Mouse (Mus musculus) thymus, postnatal 25 days (tissue): ENCODE measurements around the gene Plxna2.

Experiments used
- DNase-seq: peaks from one replicate; pipeline ENCODE4 v3.0.0; 2022

Gene Plxna2

DNA sequence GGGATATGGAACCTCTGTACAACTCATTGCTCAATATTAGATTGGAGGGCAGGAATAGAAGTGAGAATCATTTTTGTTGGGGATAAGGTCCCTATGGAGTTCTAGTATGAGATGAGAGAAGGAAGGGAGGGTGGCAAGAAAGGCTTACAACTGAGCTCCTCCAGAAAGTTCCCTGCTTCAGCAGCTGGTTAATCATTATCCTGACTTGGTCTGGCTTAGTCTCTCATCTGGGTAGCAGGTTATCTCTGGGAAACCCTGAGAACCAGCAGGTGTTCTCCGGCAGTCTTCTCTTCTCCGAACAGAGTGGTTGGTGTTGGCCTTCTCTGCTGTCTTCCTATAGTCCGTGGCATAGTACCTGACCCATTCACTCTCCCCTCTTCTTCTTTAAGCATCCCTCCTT, 5.6 kb downstream of the Plxna2 start:
- no peak for DNase-seq

DNA sequence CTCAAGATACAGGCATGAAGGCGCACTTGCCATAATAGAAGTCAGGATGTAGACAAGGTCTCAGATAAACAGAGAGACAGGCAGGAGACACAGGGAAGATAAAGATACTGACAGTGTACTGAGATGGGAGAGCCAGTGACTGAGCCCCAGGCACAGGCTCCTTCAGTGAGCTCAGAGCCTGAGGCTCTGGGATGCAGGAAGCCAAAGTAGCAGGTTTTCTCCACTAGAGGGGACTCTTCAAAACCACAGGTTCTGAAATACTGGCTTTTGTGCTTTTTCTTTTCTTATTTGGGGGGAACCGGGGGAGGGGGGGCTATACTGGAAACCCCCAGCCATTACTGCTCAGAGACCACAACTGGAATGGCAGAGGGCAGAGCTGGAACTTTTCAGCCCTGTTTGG, 6.4 kb downstream of the Plxna2 start:
- DNase-seq: no peak

DNA sequence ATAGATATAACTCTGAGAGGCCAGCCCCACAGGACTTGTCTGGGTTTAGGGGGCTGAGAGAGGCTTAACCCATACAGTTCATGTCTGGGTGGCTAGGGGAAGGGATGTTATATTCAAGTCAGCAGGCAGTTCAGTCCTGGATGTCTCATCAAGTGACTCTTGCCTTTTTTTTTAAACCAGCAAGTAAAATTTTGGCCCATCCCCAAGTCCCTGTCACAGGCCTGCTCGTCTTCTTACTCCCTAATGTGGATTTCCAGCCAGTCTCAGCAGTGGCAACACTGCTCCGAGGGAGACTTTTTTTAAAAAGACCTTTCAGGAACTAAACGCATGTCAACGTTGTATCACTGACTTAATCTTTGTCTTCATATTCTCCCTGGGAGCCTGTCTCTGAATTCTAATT, 7.0 kb downstream of the Plxna2 start:
- no peak for DNase-seq

DNA sequence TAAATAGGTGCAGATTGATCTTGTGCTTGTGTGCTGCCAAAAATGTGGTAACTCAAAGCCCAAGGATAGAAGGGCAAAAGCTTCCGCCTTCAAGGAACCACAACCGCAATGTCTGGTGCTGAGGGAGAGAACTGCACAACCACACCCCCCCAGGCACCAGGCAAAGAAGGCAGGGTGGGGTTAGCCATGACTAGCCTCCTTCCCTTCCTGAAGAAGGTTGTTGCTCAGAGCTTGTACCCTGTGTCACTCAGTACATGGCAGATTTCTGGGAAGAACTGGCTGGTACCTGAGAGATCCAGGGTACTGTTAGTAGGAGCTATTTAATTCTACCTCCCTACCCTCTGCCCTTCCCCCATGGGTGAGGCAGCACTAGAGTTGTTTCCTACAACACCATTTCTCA, 8.1 kb downstream of the Plxna2 start:
- no peak for DNase-seq

DNA sequence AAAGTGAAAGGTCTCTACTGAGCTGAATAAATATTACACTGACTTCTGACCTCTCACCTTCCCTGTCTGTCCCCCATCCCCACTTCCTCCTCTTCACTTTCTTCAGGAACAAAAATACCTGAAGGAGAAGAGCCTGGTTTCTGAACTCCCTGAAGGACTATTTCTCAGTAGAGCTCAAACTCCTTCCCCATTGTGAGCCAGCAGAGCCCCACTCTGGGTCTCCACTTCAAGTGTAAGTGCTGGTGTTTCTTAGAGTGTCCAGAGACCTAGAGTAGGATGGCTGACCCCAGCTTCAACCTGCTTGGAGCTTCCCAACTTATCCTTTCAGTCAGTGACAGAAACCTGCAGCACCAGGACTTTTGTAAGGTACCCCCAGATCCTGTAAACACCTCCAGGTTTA, 9.3 kb downstream of the Plxna2 start:
- DNase-seq: no peak

DNA sequence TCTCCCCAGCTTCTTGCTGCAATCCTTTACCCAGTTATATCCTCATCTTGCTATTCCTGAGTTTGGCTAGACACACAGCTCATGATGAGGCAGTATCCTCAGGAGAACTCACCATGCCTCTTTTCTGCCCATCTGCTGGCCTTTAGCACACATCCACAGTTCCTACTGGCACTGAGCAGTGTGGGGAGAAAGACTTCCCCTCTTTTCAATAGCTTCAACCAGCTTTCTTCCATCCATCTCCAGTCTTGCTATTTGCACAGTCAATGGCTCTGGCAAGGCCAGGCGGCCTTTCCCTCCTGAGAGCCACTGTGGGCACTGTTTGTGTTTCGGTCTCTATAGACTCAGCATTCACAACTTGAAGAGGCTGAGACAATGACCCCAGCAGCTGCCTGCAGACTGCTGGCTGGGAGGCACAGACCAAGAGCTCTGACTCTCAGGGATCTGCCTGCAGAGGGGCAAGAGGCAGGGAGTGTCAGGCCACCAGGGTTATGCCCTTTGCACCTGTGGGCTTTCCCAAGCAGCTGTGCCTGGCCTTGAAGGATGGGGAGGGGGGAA, 11.2 kb downstream of the Plxna2 start:
- DNase-seq: no peak

DNA sequence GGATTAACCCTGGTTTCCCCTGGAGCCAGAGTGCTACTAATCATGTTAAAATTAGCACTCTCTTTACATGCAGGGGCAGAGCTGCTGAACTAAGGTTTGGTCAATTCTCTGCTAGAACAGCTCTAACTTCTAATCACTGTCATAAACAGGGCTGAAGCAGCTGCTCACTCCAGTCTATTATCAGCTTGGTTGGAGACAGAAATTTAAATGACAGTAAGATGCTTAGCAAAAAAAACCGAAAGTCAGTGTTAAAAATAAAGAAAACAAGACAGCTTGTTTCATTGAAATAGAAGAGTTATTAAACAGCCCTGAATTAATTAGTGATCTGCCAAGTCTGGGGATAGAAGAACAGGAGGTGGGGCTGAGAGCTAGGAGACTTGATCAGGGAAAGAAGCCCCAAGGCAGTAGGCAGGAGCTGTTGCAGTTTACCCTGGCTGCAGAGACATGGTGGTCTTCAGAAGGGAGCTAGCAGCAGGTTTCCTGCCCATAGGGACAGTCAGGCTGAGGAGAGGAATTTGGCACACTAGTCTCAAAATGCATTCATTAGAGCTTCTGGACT, 12.6 kb downstream of the Plxna2 start:
- DNase-seq: no peak

DNA sequence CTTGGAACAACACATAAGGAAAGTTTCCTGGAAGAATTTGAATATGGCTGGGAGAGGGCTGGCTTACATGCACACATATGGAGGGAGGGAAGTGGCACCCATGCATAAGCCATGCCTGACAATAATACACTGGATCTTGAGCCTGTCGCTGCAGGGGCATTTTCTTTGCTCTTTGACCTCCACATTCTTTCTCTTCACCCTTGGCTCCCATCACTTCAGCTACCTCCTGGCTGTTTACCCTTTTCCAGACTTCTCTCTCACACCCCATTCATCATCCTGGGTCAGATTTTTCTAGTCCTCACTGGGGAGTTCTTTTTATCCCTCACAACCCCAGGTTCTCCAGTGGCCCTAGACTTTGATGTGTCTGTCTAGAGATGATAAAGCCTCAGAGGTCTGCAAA, 13.6 kb downstream of the Plxna2 start:
- DNase-seq: no peak

DNA sequence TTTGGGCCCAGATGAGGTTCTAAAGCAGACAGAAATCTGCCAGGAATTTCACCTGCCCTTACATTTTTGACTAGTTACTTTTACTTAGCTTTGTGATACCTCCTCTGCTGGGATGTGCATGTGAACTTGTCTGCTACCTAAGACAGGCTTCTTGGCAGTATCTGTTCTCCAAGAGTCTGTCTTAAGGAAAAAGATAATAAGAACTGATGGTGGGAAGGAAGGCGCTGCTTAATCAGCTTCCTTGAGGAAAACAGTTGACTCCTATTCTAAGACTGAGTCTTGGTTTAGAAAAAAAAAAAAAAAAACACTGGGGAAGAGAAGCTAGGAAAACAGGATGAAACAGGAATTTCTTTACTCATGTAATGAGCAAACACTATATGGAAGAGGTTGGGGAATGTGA, 14.0 kb downstream of the Plxna2 start:
- no peak for DNase-seq

DNA sequence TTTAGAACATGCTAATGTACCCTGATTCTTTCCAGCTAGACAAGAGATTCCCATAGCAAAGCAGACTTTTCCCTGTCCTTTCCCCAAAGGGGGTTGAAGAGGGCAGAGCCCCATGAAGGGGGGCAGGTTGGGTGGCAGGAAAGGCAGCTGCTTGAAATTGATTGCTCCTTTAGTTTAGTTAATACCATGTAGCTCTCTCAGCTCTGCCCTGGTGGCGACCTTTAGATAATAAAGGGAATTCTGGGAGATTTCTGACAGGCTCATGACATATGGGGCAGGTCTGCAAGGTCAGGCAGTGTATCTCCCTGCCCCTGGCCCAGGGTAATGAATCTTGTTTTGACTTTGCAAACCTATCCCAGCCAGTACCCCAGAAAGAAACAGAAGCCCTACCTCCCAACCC, 17.4 kb downstream of the Plxna2 start:
- DNase-seq: no peak

DNA sequence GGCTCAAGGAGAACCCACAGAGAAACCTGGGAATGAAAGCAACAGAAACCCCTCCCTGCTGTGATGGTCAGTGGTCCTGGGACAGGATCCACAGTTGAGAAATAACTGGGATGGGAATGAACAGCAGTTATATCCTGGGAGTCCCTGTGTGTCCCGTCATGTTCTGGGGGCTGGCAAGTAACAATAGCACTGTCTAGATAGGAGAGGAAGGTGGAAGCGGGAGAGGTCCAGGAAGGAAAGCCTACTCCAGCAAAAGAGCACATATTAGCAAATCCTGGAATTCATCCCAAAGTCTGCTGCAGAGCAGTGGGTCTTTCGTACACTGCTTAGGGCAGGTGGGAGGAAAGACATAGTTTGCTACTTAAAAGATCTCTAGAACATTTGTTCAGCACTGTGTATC, 17.9 kb downstream of the Plxna2 start:
- no peak for DNase-seq

DNA sequence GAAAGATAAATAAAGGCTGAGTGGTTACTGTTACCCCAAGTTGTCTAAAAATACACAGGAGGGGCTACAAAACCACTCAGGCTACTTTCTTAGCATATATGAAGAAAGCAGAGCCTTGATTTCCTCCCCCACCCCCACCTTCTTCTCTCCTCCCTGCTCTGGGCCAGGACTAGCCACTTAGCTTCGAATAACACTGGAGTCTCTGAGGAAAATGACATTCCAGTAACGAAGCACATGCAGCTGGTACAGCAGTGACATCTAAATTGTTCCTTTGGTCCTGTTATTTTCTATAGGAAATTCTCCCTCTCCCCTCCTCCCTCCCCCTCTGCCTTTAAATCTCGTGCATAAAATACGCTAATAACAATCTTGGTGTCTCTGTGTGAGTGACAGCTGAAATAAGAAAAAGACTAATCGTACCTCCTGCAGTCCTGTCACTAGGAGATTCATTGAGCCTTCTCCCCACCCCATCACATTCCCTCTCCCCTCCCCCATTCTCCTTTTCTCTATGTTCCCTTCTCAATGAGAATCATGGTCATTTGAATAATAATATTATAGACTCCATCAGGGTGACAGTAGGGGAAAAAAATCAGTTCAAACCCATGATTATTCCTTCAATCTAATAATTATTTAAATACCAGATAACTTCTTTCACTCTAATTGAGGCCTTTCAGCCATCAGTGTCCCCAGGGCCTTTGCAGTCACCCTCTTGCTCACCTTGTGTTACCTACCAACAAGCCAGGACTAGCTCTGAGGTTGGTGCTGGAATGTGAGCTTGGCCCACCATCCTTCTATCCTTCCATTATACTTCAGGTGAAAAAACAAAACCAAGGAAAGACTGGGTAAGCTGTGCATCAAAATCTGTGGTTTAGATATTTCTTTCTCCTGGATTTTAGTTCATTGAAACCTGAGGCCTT, 19.6 kb downstream of the Plxna2 start:
- DNase-seq: no peak

DNA sequence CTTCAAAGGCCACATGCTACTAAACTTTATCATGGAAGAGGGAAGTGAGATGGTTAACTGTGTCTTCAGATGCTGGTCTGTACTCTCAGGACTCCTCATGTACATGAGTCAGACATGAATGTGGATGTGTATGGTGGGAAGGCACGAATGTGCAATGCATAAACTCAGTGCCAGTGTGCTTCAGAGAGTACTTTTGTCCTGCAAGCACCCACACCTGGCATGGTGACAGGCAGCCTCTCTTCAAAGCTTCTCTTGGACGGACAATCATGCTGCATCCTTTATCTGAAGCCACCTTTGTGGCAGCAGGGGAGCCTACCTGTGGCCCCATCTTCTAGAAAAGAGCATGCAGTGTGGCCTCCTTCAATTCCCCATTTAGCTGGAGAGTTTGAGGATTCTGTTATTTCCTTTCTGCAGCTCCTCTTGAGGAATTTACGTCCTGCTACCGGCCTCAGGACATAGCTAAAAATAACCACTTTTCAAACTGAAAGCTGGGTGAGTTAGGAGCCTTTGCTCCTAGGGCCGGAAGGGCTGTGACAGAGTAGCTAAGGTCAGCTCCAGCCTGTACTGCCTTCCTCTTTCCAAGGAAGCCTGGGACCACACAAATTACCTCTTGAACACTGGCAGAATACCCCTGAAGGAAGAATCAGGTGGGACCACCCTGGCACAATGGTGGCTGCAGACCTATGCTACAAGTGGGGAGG, 23.7 kb downstream of the Plxna2 start:
- DNase-seq: no peak

DNA sequence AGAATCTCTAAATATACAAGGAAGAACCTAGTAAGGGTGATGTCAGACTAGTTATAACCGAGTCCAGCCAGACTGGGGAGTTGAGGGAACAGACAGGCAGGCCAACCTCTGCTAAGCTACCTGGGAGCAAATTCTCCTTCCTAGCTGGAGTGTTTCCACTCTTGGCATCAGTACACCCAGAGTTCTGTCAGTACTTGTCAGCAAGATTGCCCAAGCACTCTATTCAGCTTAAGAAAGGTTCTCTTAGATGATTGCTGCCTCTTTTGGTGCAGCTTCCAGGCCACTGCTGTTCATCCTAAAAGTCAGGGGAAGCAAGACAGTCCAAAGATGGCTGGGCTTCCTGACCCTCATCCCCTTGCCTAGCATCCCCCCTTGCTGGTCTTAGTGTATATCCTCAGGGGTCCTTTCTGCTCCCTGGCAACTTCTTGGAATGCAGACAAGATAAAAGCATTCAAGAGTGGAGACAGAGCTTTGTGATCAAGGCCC, 24.3 kb downstream of the Plxna2 start:
- DNase-seq: no peak

DNA sequence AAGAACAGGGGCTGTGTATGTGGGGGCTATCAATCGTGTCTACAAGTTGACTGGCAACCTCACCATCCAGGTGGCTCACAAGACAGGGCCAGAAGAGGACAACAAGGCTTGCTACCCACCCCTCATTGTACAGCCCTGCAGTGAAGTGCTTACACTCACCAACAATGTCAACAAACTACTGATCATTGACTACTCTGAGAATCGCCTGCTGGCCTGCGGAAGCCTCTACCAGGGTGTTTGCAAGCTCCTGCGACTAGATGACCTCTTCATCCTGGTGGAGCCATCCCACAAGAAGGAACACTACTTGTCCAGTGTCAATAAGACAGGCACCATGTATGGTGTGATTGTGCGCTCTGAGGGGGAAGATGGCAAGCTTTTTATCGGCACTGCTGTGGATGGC, 25.9 kb downstream of the Plxna2 start:
- DNase-seq: no peak

DNA sequence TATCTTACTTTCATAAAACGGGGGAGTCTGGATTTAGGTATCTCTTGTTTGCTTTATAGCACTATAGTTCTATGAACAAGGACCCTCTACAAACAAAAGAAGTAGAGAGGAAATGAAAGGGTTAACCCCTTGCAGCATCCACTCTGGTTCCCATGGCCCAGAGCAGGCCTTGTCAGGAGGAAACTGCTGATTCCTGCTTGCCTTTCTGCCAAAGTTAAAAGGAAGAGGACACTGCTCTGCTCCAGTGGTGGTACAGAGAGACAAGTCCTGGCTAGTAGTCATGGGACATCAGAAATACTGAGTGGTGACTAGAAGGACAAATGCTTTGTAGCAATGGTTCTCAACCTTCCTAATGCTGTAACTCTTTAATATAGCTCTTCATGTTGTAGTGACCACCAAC, 27.9 kb downstream of the Plxna2 start:
- DNase-seq: no peak

DNA sequence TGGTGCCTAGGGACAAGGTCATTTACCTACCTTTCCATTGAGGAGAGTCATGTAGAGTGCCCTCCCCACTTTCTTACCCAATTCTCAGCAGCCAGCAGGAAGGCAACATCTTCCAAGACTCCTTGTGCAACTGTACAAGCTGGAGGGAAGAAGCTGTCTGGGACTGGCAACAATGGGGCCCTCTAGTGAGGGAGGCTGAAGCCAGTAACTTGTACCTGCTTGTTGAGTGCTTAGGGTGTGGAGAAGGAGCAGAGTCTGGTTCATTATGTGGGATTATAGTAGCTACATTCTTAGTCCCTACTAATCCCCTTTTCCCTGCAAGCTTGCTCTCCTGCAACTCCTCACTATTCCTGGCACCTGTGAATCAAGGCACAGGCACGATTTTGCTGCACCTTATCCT, 32.1 kb downstream of the Plxna2 start:
- DNase-seq: no peak

DNA sequence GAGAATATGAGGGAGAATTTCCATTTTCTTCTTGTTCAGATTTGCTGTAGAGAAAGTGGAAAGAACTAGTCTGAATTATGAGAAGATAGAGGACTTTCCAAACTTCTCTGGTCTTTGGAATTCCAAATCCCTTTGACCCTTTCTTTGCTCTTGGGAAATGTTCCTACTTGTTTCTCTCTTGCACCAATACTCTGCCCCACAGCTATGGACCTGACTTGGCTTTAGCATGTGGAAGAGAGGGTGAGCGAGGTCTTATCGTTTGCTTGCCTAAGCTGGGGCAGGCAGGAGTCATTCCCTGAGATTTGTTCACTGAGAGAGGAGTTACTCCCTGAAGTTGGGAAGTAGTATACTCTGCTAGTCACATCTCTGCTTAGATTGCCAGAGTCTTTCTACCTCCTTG, 32.5 kb downstream of the Plxna2 start:
- no peak for DNase-seq

DNA sequence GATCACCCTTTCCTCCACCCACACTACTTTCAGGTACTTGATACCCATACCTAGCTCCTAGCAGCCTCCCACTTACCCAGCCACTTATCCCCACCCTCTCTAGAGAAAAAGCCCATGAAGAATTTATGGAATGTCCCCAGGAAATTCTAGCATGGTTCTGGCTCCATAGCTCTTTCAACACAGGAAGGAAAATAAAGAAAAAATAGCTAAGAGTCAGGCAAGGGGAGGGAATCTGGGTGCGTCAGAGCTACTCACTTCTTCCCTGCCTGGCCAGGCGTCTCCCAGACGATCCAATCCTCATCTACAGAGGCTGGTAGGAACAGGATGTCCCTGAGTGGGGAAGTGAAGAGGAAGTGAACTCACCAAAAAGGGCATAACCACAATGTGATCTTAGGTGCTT, 34.0 kb downstream of the Plxna2 start:
- DNase-seq: no peak

DNA sequence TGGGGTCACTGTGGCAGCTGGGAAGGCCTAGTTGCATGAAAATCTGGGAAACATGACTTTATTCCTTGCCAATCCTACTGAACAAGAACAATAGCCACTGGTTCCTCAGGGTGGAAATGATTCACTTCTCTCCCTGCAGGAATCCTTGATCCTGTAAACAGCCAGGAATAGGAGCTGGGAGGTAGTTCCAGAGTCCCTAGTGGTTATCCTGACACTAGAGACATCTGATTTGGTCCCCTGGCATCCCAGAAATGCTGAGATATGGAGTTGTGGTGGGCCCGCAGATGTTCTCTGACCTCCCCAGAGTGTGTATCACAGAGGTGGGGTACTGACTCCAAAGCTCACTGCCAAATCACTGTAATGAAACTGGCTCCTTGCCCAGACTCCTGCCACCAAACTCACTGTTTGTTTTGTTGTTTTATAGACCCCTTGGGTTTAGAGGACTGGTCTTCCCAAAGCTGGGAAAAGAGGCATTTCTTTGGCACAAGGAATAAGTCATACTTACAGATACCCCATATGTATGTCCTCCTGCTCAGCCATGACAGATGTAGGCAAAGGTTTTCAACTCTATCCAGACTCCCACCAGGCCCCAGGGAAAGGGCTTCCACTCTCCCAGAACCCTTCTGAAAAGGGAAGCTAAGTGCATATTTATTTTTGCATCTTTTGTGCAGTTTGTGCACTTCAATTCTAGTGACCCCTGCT, 40.6 kb downstream of the Plxna2 start:
- no peak for DNase-seq

DNA sequence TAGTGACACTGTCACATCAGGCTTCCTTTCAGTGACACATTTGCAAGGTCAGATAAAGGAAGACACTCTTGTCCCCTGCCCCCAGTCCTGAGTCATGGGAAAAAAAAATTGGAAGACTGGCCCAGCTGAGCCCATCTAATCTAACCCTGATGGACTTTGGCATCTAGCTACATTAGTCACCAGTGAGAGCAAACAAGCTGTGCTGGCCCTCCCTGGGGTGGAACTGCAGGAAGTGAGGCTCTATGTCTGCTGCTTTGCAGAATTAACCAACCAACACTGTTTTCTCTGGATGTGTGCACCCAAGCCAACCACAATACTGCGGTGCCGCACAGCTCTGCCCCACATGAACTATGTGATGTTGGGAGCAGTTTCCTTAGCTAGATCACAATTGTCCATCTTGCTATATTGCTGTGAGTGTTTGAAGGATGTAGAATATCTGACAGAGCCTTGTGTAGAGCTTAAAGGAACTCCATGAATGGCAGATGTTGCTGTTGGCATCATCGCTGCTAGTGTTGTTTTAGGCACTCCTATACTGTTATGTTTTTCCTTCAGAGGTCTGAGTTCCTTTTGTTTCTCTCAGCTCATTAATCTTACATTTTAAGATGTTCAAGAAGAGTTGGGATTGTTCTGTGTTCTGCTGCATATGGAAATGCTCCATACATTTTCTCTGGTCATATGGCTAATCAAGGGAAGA, 42.6 kb downstream of the Plxna2 start:
- no peak for DNase-seq

DNA sequence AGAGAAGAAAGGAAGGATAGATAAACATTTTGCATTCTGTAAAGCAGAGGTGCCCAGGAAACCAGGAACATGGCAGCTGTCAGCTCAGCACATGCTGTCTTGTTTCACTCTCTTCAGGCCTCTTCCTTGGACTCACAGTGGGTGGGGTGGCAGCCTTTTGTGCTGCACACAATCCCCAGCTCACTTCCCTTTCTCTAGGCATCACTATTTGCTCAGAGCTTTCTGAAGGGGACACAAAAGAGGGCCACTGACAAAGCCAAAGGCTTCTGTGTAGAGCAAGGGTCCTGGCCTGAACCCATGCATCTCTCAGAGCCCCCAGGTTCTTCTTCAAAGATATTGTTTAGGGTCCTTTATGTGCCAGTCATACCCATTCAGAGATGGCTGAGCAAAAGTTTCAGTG, 45.0 kb downstream of the Plxna2 start:
- no peak for DNase-seq
